Mouse (Mus musculus): ENCODE measurements around the gene Kcnj14.

Gene Kcnj14

GRCm38 (mm10) chr7:45831128-45831525 lies 6.5 kb upstream of the Kcnj14 start:
- no peak for DNase-seq

DNA sequence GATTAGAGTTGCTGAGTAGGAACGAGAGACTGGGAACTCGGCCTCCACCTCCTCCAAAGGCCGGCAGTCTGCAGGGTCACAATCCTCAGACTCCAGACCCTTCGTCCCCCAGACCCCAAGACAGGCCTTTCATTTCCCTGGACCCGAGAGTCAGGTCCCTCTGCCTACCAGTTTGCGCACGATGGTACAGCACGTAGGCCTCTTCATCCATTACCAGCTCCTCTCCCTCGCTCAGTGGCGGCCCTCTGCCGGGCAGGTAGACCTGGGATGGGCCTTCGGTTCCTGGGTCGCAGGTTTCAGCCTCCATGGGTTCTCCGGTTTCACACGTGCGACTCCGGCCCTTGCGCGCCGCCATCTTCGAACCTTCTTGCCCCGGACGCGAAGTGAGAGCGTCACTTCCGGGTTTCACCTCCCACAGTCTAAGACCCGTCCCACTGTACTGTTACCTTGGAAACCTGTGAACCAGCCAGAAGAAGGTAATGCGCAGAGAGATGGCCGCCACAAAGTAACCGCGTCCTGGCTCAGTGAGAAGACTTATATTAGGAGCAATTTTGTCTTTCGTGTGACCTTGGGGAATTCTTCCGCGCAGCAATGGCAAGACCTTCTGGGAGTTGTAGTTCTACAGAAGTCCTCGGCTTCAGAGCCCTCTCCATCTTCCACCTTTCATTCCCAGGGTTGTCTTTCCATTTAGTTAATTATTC lies 6.0 kb upstream of the Kcnj14 start, which contains the start of gene Grwd1:
Gene Grwd1 (minus strand): TSS at position 518 of the 701 bp plus-strand sequence.
- peak; percentile 90 for DNase-seq

DNA sequence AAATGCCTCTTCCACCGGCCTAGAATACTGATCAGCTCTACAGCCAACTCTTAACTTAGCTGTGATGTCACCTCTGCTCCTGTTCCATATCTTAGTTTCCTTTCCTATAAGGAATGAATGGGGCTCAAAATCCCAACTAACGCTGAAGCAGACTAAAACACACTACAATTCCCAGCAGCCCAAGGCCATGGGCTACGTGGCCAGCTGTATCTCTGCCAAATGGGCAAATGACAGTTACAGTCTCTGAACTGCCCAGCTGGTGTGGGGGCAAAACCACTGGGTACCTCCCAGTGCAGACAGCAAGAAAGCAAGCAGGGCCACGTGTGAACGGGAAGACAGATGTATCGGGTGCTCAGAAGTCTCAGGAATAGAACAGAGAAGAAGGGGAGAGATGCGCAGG lies 2.0 kb upstream of the Kcnj14 start:
- DNase-seq: no peak

DNA sequence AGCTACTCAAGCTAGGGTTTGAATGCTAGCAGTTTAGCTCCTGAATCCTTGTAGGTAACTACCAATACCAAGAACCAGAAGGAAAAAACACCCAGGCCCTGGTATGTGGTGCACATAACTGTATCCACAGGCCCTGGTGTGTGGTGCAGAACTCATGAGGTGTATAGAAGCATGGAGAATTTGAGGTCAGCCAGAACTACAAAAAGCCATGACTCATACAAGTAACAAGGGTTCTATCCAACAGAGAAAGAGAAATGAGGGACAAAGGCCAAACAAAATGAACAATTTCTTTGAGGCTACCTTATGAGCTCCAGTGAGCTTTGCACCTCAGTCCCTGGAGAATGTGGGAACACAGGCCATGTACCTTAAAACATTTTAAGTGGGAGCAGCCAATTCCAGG lies 3.7 kb downstream of the Kcnj14 start:
- no peak for DNase-seq

GRCm38 (mm10) chr7:45819843-45820242 lies 4.7 kb downstream of the Kcnj14 start:
- DNase-seq: no peak

GRCm38 (mm10) chr7:45815984-45816351 lies 8.6 kb downstream of the Kcnj14 start:
- DNase-seq: no peak

- DNase-seq: no peak
Measured at GRCm38 (mm10) chr7:45815323-45815983, 9.1 kb downstream of the Kcnj14 start.

DNA sequence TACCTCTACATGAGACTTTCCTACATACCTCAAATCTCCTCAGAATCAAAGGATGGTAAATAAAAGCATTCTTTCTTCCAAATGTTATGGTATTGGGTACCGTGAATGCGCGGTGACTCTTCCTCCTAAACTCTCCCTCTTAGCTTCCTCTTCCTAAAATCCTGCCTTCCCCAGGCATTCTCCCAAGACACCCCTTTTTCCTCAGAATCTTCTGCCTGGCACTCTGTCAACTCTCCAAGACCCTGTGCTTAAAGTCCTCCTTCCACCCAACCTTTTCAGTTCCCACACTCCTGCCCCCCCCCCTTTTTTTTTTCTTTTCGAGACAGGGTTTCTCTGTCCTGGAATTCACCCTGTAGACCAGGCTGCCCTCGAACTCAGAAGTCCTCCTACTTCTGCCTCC lies 9.7 kb downstream of the Kcnj14 start:
- no peak for DNase-seq

GRCm38 (mm10) chr7:45813787-45814779 lies 10.5 kb downstream of the Kcnj14 start, which contains the start of gene Cyth2:
Gene Cyth2, minus strand, starts transcription at chr7:45814581.
- DNase-seq: peak; percentile 100

DNA sequence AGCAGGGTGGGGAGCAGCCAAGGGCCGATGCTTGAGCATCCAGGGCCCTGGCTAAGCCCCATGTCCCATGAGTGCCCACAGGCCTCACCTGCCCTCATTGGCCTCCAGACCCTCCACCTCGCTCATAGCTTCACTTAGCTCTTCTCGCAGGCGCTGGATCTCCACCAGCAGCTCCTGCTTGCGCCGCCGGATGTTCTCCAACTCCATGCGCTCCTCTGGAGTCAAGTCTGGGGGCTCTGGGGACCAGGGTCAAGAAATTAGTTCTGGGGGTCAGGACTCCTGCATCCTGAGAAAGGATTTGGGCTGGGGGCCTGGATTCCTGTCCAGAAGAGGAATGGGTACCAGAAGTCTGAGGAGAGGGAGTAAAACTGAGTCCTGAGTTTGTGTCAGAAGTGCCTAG lies 11.7 kb downstream of the Kcnj14 start:
- DNase-seq: no peak

DNA sequence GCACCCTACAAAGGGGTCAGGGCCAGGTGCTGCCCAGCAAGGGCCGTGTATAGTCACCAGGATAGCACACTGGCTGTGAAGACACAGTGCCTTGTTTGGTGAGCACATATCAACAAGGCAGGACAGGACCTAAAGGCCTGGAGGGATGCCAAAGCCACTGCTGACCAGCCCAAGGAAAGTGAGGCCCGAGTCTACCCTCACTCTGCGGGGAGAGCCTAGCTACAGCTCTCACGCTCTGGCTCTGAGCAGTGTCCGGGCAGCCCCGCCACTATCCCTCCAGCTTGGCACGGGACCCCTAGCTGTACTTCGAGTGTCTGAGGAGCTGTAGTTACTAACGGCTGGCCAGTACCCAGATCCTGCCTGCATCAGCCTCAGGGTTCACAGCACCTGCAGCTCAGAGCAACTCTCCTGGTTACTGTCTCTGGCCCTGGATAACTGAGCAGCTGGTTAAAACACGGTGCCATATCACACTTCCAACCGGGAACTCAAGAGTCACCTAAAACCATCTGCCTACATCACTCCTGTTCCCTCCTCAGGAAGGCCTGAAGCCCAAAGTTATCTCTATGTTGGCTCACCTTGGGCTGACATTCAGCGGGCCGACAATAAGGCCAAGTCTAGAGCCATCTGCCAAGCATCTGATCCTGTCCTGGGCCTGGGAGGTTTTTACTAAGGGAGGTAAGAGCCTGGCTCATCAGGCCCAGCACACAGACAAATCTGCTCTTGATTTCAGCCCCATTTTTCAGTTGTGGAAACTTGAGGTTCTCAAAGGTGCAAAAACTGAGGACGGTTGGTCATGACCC lies 15.1 kb downstream of the Kcnj14 start:
- DNase-seq: no peak

DNA sequence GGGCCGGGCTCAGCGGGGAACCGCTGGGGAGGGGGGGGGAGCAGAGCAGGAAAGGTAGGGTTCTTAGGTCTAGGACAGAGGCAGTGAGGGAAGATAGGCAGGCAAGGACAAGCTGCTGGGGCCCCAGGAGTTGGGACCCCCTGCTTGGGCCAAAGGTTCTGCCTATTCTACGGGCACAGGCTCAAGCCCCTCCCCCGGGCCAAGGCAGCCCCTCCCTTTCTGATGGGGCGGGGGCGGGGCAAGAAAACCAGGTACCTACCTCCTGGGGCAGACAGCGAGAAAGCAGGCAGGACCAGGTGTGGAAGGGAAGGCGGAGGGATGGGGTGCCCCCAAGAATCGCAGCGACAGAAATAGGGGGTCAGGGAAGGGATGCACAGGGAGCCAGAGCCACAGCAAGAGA lies 16.1 kb downstream of the Kcnj14 start:
- no peak for DNase-seq

DNA sequence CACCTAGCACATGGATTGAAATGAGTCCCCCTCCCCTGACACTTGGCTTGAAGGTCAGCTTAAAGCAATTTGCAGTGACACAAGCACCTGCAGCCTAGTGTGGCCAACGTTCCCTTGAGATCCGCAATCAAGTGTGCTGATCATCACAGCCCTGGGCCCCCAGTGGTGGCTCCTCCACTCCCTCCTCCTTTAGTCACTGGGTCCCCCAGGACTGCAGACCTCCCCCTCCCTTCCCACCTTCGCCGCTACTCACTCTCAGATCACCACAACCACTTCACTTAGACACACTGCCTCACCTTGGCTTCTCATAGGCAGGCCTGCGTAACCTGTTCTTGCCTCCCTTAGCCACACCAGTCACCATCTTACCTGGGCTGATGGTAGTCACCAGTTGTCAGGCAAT lies 18.6 kb downstream of the Kcnj14 start:
- no peak for DNase-seq

- no peak for DNase-seq
Measured at GRCm38 (mm10) chr7:45802551-45802950, 22.0 kb downstream of the Kcnj14 start.

DNA sequence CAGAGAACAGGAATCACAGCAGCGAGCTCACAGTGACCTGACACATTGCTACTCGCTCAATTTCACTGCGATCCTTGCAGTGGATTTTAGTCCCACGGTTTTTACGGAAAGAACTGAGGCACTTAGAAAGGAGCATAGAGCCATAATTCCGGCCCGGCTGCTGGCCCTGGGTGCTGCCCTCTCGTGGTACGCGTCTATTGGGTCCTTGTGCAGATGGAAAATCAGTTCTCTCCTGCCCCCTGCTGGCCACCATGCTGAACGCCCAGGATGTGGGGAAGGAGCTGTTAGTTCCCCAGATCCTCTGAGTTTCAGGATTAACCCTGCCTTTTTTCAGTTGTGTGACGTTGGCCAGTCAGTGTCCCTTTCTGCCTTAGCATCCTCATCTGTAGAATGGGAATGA lies 23.2 kb downstream of the Kcnj14 start:
- DNase-seq: peak; percentile 94

GRCm38 (mm10) chr7:45800546-45801204 lies 23.9 kb downstream of the Kcnj14 start:
- peak; percentile 63 for DNase-seq

GRCm38 (mm10) chr7:45800001-45800400 lies 24.6 kb downstream of the Kcnj14 start:
- DNase-seq: no peak

DNA sequence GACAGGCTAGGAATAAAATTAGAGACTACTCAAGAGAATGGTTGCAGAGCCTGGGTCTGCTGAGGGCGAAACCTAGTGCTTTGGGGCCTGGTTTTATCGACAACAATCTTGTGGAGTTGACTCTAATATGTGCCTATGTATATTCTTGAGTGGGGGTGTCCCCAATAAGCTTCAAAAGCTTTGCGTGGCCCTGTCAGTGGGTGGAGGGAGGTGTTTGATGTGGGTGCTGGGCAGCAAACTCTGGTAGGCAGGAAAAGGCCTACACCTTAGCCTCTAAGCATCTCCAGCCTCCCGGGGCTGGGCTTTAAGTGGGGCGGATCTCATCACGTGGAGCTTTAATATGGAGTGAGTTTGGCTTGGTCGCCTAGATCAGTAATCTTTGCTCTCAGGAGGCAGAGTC lies 25.7 kb downstream of the Kcnj14 start:
- DNase-seq: no peak

DNA sequence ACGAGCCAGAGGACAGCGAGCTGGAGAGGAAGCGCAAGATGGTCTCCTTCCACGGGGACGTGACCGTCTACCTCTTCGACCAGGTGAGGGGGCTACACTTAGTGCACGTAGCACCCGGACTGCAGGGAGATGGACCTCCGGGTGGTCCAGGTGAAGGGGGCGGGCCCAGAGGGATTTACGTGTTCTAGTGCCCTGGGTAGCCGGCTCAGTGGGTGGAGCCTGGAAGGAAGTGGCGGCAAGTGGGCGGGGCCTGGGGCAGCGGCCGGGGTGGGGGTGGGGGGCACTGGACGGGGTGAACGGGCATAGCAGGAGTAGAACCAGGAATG lies 26.1 kb downstream of the Kcnj14 start:
- peak; percentile 71 for DNase-seq

- DNase-seq: no peak
Measured at GRCm38 (mm10) chr7:45797661-45798510, 26.7 kb downstream of the Kcnj14 start.

DNA sequence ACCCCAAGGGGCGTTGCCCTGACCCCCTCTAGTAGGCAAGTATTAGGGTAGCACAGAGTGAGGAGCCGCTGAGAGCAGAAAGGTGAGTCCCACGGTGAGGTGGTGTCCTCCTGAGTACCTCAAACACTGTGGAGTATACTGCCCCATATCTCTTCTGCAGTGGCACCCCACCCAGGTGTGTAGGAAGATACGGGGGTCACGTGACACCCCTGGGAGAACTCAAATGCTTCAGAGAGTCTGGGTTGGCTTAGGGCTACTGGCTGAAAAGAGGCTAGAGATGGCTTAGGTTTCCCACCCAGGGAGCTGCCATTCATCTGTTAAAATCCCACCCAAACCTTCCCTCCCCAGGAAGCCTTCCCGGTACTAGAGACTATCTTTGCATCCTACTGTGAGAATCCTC lies 27.6 kb downstream of the Kcnj14 start:
- no peak for DNase-seq

Data from kidney, postnatal 14 days (tissue).